Mouse (Mus musculus): Measurements from ENCODE around the gene Cbwd1.

The Cbwd1 gene

DNA sequence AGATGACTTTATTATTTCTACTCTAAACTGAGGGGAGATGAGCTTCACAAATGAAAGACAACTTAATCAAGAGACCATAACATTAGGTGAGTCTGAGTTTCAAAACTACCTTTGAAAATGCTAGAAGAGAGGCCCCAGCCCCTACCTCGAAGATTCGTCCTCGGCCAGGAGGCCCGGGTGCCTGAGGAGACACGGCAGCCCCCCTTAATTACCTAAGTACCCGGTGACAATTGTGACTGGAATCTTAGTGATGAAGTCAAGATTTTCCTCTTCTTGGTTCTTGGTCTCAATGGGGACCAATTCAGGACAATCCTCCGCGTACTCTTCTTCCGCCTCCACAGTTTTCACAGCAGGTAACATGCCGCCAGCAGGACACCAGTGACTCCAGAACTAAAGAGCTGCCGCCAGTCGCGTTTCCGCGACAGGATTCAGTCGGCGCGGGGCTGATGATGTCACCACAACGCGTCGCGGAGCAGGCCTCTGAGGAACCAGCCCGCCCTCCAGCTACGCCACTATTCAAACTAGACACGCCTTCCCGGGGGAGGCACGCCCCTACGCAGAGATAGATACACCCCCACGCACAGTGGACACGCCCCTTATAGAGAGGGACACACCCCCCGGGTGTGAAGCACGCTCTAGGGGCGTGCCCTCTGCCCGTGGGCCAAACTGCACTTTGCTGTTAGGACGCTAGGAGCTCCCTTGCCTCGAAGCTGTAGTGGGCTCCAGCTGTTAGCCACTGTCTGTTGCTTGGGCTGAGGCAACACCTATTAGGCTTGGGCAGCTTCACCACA is at the start of gene Cbwd1:
Gene Cbwd1 (minus strand): TSS at position 439 of the 791 bp plus-strand sequence.
- DNase-seq (ENCODE audit: low spot score in 2 of 2), result peak; percentile 95 to 96

DNA sequence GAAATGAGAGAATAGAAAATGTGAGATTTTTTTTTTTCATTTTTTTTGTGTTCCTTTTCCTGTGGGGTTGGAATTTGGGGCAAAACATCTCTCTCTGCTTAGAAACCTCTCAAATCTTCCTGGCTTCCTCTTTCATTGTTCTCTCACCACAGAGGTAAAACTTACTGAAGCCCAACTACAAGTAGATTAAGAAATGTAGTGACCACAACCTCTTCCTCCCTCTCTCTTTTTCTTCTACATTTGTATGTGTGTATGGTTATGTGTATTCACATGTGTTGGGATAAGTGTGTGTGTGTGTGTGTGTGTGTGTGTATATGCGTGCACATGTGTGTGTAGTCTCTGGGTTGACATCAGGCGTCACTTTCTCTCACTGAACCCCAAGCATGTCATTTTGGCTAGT is 47.1 kb upstream of the Cbwd1 start:
- DNase-seq (ENCODE audit: low spot score in 2 of 2), result no peak

GRCm38 (mm10) chr19:25006686-25007085 is 45.3 kb upstream of the Cbwd1 start:
- no peak for DNase-seq (ENCODE audit: low spot score in 2 of 2)

- no peak for DNase-seq (ENCODE audit: low spot score in 2 of 2)
Observed at GRCm38 (mm10) chr19:25003810-25004209, 42.4 kb upstream of the Cbwd1 start.

GRCm38 (mm10) chr19:25002828-25003227 is 41.4 kb upstream of the Cbwd1 start:
- no peak for DNase-seq (ENCODE audit: low spot score in 2 of 2)

- no peak for DNase-seq (ENCODE audit: low spot score in 2 of 2)
Observed at GRCm38 (mm10) chr19:25002032-25002431, 40.6 kb upstream of the Cbwd1 start.

DNA sequence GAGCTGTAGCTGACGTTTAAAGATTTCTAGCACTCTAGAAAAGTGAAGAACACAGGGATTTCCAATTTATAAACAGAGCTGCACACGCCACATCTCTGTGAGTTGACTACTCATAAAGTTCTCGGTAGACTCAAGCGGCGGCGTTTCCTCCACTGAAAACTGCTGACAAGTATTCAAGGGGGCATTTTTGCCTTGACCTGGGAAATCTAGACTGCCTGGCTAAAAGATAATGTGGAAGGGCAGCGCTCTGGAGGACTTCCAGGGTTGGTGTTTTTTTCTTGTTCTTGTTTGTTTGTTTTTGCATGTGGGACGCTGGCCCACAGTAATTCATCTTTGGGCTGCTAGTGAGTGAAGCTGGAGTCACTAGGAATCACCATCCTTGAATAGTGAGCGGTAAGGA is 38.7 kb upstream of the Cbwd1 start:
- no peak for DNase-seq (ENCODE audit: low spot score in 2 of 2)

GRCm38 (mm10) chr19:24999201-24999886 is 37.9 kb upstream of the Cbwd1 start, which contains the start of gene Dock8:
Dock8 (plus strand) TSS chr19:24999534.
- peak in 1 of 2 experiments; percentile 25 for DNase-seq (ENCODE audit: low spot score in 2 of 2)

GRCm38 (mm10) chr19:24998561-24998960 is 37.2 kb upstream of the Cbwd1 start:
- no peak for DNase-seq (ENCODE audit: low spot score in 2 of 2)

DNA sequence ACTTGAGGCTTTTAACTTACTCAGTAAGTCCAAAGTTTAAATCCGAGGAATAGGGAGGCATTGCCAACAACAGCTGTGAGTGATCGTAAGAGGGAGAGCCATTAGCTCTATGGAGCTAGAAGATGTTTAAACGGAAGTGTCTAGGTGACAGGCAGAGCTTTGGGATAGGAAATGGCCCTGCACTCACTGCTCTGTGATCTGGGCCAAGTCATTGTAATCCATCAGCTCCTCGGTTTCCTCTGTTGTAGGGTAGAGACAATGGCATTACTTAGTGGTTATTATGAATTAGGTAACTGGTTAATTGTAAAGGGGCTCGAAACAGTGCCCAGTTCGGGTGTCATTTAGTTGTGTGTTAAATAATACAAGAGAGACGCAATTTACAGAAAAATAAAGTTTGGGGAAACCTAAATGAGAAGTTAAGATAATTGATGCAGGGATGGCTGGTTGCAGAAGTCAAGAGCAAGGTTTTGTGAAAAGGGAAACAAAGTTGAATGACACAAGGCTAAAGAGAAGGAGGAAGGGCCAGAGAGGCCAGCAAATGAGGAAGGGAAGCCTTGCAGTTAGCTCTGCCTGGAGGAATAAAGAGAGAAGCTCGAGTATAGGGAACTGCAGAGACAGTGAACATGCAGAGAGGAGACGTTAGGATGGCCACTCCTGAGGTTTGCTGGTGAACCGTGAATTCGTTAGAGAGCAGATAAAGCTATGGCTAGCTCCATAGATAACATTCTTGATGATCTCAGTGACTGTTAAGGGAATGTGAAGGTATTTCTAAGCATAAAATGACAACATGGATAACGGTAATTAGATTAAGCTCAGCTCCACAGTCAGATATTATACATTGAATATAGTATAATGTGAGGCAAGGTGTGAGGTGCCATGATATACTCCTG is 35.6 kb upstream of the Cbwd1 start:
- no peak for DNase-seq (ENCODE audit: low spot score in 2 of 2)

GRCm38 (mm10) chr19:24994900-24995299 is 33.5 kb upstream of the Cbwd1 start:
- DNase-seq (ENCODE audit: low spot score in 2 of 2), result no peak

GRCm38 (mm10) chr19:24993526-24993925 is 32.1 kb upstream of the Cbwd1 start:
- DNase-seq (ENCODE audit: low spot score in 2 of 2), result no peak

- DNase-seq (ENCODE audit: low spot score in 2 of 2), result no peak
Observed at GRCm38 (mm10) chr19:24990138-24990822, 28.9 kb upstream of the Cbwd1 start.

DNA sequence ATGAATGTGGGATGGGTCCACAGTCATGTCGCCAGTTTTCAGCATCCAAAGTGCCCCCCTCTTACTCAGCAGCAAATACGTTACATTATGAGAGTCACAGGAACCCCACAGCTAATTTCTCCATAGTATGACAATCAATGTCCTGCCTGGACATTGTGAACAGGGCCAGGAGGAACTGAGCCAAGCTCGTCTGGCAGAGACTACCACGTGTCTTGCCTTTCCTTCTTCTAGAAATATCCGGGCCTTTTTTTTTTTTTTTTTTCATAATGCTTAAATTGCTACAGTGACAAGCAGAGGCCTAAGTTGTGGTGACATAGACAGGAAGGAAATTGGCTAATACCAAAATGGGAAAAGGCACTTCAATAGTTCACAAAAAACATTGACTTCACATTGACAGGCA is 27.4 kb upstream of the Cbwd1 start:
- no peak for DNase-seq (ENCODE audit: low spot score in 2 of 2)

GRCm38 (mm10) chr19:24987355-24987754 is 25.9 kb upstream of the Cbwd1 start:
- DNase-seq (ENCODE audit: low spot score in 2 of 2), result no peak

DNA sequence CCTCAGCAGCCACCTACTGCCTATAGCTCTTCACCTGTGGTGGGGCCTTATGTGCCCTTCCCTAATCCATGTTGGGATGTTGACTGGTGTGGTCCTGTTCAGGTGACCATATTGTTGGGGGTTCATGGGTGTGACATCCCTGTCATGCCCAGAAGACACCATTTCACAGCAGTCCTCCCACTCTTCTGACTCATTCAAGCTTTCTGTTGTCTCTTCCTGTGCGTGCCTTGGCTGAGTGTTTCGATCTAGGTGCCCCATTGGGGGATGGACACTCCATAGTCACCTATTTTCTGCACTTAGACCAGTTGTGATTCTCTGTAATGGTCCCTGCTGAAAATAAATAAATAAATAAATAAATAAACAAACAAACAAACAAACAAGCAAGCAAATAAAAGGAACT is 23.6 kb upstream of the Cbwd1 start:
- DNase-seq (ENCODE audit: low spot score in 2 of 2), result no peak

DNA sequence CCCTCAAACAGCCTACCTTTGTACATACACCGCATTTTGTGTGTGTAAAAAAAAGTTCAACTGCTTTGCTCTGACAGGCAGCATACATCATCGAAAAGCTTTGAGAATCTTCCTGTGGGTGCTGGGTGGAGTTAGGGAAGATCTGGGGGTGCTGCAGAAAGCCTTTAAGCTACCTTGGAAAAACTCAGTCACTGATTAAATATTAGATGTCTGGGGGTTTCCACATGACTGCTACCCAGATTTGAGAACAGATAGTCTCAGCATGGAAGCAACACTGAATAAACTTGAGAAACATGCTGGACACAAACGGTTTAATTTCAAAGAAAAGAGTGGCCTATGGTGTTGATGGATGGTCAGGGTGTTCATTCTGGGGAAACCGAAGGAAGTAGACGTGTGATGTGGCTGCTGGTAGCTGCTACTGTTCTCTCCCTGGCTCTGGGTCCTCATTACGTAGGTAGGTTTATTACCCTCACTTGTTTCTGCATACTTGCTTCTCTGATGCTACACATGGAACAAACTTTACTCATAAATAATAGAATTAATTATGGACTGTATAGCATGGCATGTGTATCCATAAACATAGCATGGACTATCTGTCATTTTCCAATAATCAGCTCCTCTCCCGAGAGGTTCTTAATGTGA is 22.6 kb upstream of the Cbwd1 start:
- DNase-seq (ENCODE audit: low spot score in 2 of 2), result no peak

- no peak for DNase-seq (ENCODE audit: low spot score in 2 of 2)
Observed at GRCm38 (mm10) chr19:24983050-24983449, 21.6 kb upstream of the Cbwd1 start.

GRCm38 (mm10) chr19:24981294-24981693 is 19.9 kb upstream of the Cbwd1 start:
- DNase-seq (ENCODE audit: low spot score in 2 of 2), result peak in 1 of 2 experiments; percentile 25

- DNase-seq (ENCODE audit: low spot score in 2 of 2), result no peak
Observed at GRCm38 (mm10) chr19:24978852-24979842, 17.7 kb upstream of the Cbwd1 start.

All from cerebellum, postnatal 4 days (tissue).